Mouse (Mus musculus) natural killer cell, adult 2 months (primary cell): ENCODE data around the gene Kcnj6.
A peak's percentile ranks its signal among the peaks of the same experiment; 100 is the strongest.

Experiments used
- DNase-seq, 2 experiments: peaks; one replicate each; pipeline ENCODE4 v3.0.0; 2022; ENCODE audit warnings: low spot score in 2 of 2

The Kcnj6 gene

GRCm38 (mm10) chr16:94767606-94768005, 229.9 kb downstream of the Kcnj6 start:
- DNase-seq: no peak

GRCm38 (mm10) chr16:94765129-94765528, 232.4 kb downstream of the Kcnj6 start:
- no peak for DNase-seq

GRCm38 (mm10) chr16:94760732-94761131, 236.8 kb downstream of the Kcnj6 start:
- DNase-seq: no peak

GRCm38 (mm10) chr16:94759761-94760160, 237.7 kb downstream of the Kcnj6 start:
- DNase-seq: no peak

- DNase-seq: no peak
Observed at GRCm38 (mm10) chr16:94758606-94759005, 238.9 kb downstream of the Kcnj6 start.

GRCm38 (mm10) chr16:94756352-94756751, 241.1 kb downstream of the Kcnj6 start:
- no peak for DNase-seq

- DNase-seq: no peak
Observed at GRCm38 (mm10) chr16:94753453-94753852, 244.0 kb downstream of the Kcnj6 start.

- DNase-seq: no peak
Observed at GRCm38 (mm10) chr16:94752781-94753180, 244.7 kb downstream of the Kcnj6 start.

GRCm38 (mm10) chr16:94745016-94745415, 252.5 kb downstream of the Kcnj6 start:
- no peak for DNase-seq

- no peak for DNase-seq
Observed at GRCm38 (mm10) chr16:94743853-94744501, 253.5 kb downstream of the Kcnj6 start.

GRCm38 (mm10) chr16:94737359-94737687, 260.2 kb downstream of the Kcnj6 start:
- no peak for DNase-seq

GRCm38 (mm10) chr16:94736462-94737358, 260.8 kb downstream of the Kcnj6 start:
- no peak for DNase-seq

GRCm38 (mm10) chr16:94735472-94735871, 262.0 kb downstream of the Kcnj6 start:
- no peak for DNase-seq

GRCm38 (mm10) chr16:94731027-94731426, 266.5 kb downstream of the Kcnj6 start:
- no peak for DNase-seq

- DNase-seq: no peak
Observed at GRCm38 (mm10) chr16:94729236-94729635, 268.3 kb downstream of the Kcnj6 start.

GRCm38 (mm10) chr16:94724747-94725211, 272.7 kb downstream of the Kcnj6 start:
- peak; percentile 18 to 34 for DNase-seq

GRCm38 (mm10) chr16:94724061-94724596, 273.4 kb downstream of the Kcnj6 start:
- DNase-seq: peak; percentile 65 to 74

- no peak for DNase-seq
Observed at GRCm38 (mm10) chr16:94722936-94723335, 274.6 kb downstream of the Kcnj6 start.

- DNase-seq: no peak
Observed at GRCm38 (mm10) chr16:94721549-94722006, 275.9 kb downstream of the Kcnj6 start.

GRCm38 (mm10) chr16:94720476-94721153, 276.9 kb downstream of the Kcnj6 start:
- peak; percentile 9 to 14 for DNase-seq

- DNase-seq: no peak
Observed at GRCm38 (mm10) chr16:94719488-94719887, 278.0 kb downstream of the Kcnj6 start.

- DNase-seq: no peak
Observed at GRCm38 (mm10) chr16:94718919-94719318, 278.6 kb downstream of the Kcnj6 start.
